Mouse (Mus musculus) adrenal gland, postnatal 10 days (tissue): ENCODE results near the gene B430306N03Rik. TPM values are rescaled to one million over a fixed set of nuclear protein-coding genes. Genes with fewer than 3 reads are reported as not detected.
A peak's percentile ranks its signal among the peaks of the same experiment; 100 is the strongest.
"Not testable (repeated sequence)": the region's sequence is repeated elsewhere in the genome, so short reads cannot be mapped to it uniquely, and the experiment has no call there.

Experiments used
- DNase-seq: peaks from one replicate; pipeline ENCODE4 v3.0.0; 2021; ENCODE audit warnings: mixed read lengths
- total RNA-seq, 2 experiments: library from RNA; stranded (reverse); gene quantifications; 2 replicates each; pipeline ENCODE4 v1.2.3; 2021

The B430306N03Rik gene
- total RNA-seq, 2 experiments from 2014 or later = 0.66 to 0.79 TPM

GRCm38 (mm10) chr17:48312124-48312523 lies 3.8 kb upstream of the B430306N03Rik start:
- DNase-seq = no peak

GRCm38 (mm10) chr17:48318686-48319085 lies 2.7 kb downstream of the B430306N03Rik start:
- no peak for DNase-seq

GRCm38 (mm10) chr17:48321279-48321678 lies 5.3 kb downstream of the B430306N03Rik start:
- DNase-seq = no peak

- no peak for DNase-seq
Observed at GRCm38 (mm10) chr17:48323236-48323635, 7.3 kb downstream of the B430306N03Rik start.

- DNase-seq = no peak
Observed at GRCm38 (mm10) chr17:48324258-48324657, 8.3 kb downstream of the B430306N03Rik start.

GRCm38 (mm10) chr17:48325093-48325492 lies 9.2 kb downstream of the B430306N03Rik start:
- no peak for DNase-seq

GRCm38 (mm10) chr17:48325638-48326037 lies 9.7 kb downstream of the B430306N03Rik start:
- DNase-seq = no peak

GRCm38 (mm10) chr17:48326656-48327055 lies 10.7 kb downstream of the B430306N03Rik start:
- no peak for DNase-seq

- DNase-seq = no peak
Observed at GRCm38 (mm10) chr17:48332524-48332923, 16.6 kb downstream of the B430306N03Rik start.

GRCm38 (mm10) chr17:48334186-48334585 lies 18.2 kb downstream of the B430306N03Rik start:
- no peak for DNase-seq

GRCm38 (mm10) chr17:48336857-48337256 lies 20.9 kb downstream of the B430306N03Rik start:
- peak; percentile 91 for DNase-seq

- DNase-seq = no peak
Observed at GRCm38 (mm10) chr17:48340267-48340666, 24.3 kb downstream of the B430306N03Rik start.

- DNase-seq = no peak
Observed at GRCm38 (mm10) chr17:48341947-48342346, 26.0 kb downstream of the B430306N03Rik start.

GRCm38 (mm10) chr17:48343065-48343464 lies 27.1 kb downstream of the B430306N03Rik start:
- no peak for DNase-seq

GRCm38 (mm10) chr17:48345824-48346223 lies 29.9 kb downstream of the B430306N03Rik start:
- DNase-seq = no peak

- DNase-seq = peak; percentile 39
Observed at GRCm38 (mm10) chr17:48346231-48346630, 30.3 kb downstream of the B430306N03Rik start, which contains the start of gene Trem2. Gene Trem2, plus strand, starts transcription at chr17:48346401.

- DNase-seq = no peak
Observed at GRCm38 (mm10) chr17:48346834-48347233, 30.9 kb downstream of the B430306N03Rik start.

- no peak for DNase-seq
Observed at GRCm38 (mm10) chr17:48347287-48347686, 31.3 kb downstream of the B430306N03Rik start.

- no peak for DNase-seq
Observed at GRCm38 (mm10) chr17:48350681-48351193, 34.8 kb downstream of the B430306N03Rik start.

- not testable (repeated sequence) for DNase-seq
Observed at GRCm38 (mm10) chr17:48352976-48353375, 37.0 kb downstream of the B430306N03Rik start.

- no peak for DNase-seq
Observed at GRCm38 (mm10) chr17:48355822-48356221, 39.9 kb downstream of the B430306N03Rik start.

- no peak for DNase-seq
Observed at GRCm38 (mm10) chr17:48357892-48358291, 42.0 kb downstream of the B430306N03Rik start.

- no peak for DNase-seq
Observed at GRCm38 (mm10) chr17:48359616-48360015, 43.7 kb downstream of the B430306N03Rik start, which contains the start of gene Treml1. Gene Treml1, plus strand, starts transcription at chr17:48359916.

- no peak for DNase-seq
Observed at GRCm38 (mm10) chr17:48360462-48360861, 44.5 kb downstream of the B430306N03Rik start.

- DNase-seq = no peak
Observed at GRCm38 (mm10) chr17:48362346-48362745, 46.4 kb downstream of the B430306N03Rik start.
